Mouse (Mus musculus): ENCODE results near the gene Sspo.

DNA sequence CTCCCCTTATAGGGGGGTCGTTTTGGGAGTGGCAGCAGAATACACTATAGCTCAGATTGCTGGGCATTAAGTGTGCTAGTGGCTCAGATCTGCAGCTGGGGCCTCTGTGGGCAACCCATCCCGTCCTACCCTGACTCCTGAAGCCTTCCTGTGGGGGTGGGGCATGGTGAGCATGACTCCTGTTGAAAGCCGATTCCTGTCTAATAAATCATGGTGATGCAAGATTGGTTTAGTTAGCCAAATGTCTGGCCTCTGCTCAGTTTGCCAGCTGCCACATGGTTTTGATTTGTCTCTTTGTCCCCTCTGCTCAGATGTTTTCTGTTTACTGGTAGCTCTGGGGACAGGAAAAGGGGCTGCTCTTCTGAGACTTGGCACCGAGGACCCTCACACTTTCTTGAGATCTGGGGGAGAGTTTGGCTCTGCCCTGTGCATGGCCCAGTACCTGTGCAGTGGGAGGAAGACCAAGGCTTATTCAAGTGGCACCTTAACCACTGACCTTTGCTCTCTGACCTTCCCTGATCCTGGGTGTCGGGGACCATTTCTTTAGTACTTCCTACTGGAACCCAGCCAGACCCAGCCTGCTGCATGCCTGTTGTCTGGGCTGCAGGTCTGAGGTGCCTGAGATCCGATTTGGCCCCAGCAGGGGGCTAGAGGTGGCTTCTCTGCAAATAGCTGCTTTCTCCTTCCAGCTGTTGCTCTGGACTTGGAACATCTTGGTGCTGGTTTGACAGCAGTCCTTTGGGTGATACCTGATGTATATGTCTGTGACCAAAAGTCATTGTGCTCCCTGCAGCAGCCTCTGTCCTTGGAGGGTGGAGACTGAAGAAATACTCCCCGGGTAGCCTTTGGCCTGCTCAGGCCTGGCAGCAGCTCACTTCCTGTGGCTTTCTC is 93.8 kb downstream of the Sspo start:
- TF ChIP-seq GATA1 (IDR thresholded peaks at IDR 0.05; ENCODE audit: low read length) (no peak), TAL1 (IDR thresholded peaks at IDR 0.05; ENCODE audit: low read length) (no peak)
